Mouse (Mus musculus) forebrain, embryonic 12.5 days (tissue): ENCODE measurements at regions not wholly inside any gene's neighbourhood (a gene's known extent, or its start where the extent isn't known, plus 50 kb on each side); places are given as distances from the start of the nearest gene placed in this dataset.

Source experiments
- ATAC-seq: fragments of 200-750 bp; cut with Nextera tagmentation; 2 replicates; pipeline ENCODE4 v1.8.0; 2017; ENCODE audit warnings: moderate TSS enrichment; ENCODE audit not compliant: low FRiP score
- H3K27ac ChIP-seq: fragments of 300-500 bp; sonication (generic); 2 replicates; pipeline ENCODE4 v1.5.1; 2016; ENCODE audit warnings: mild to moderate bottlenecking
- H3K27me3 ChIP-seq: fragments of 300-500 bp; sonication (generic); 2 replicates; pipeline ENCODE4 v1.6.1; 2016; ENCODE audit warnings: mild to moderate bottlenecking
- H3K36me3 ChIP-seq: fragments of 300-500 bp; sonication (generic); replicated peaks from 2 replicates; pipeline ENCODE4 v1.6.1; 2016; ENCODE audit warnings: mild to moderate bottlenecking
- H3K4me1 ChIP-seq: fragments of 300-500 bp; sonication (generic); 2 replicates; pipeline ENCODE4 v1.6.1; 2016
- H3K4me2 ChIP-seq: fragments of 300-500 bp; sonication (generic); 2 replicates; pipeline ENCODE4 v1.6.1; 2016; ENCODE audit warnings: mild to moderate bottlenecking, moderate library complexity
- H3K4me3 ChIP-seq: fragments of 300-500 bp; sonication (generic); replicated peaks from 2 replicates; pipeline ENCODE4 v1.5.1; 2016; ENCODE audit warnings: mild to moderate bottlenecking
- H3K9ac ChIP-seq: fragments of 300-500 bp; sonication (generic); 2 replicates; pipeline ENCODE4 v1.6.1; 2016; ENCODE audit warnings: mild to moderate bottlenecking
- H3K9me3 ChIP-seq: fragments of 300-500 bp; sonication (generic); 2 replicates; pipeline ENCODE4 v1.6.1; 2016
- WGBS: fragments of 180-500 bp; shearing (Covaris S2); methylation state at CpG from one replicate; pipeline ENCODE4 v1.1.7; 2016; 5-methylcytosine and 5-hydroxymethylcytosine counted together

DNA sequence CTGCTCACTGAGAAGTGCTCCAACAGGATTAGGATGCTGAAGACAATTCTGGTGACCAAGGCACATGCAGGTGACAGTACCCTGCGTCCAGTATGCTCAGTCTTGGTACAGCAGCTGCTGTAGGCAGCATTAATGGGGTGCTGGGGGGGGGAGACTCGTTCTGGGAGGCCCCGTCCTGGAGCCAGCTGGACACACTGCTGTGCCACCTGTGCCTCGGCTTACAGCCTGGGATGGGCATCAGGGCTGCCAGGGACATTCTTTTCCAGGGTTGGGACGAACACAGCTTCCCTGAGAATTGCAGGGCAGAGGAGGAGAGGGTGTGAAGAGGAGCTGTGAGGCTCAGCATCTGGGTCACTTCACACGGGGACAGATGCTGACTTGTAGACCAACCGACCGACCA, 135.3 kb downstream of the Zfp36l2 start:
- Histone ChIP-seq H3K9me3 (0 out of 2 replicates have a peak, but pooled peaks cover under 1% of the 10 kb centered on the region), H3K36me3 (no peaks in the 10 kb centered on the region), H3K27ac (no peak overlapping the region), H3K4me2 (no peak overlapping the region), H3K4me1 (peaks cover 2% of the 10 kb centered on the region; the same call in 1 of the 2 replicates), H3K4me3 (no peak overlapping the region), H3K27me3 (no peaks in the 10 kb centered on the region), H3K9ac (no peak overlapping the region)
- ATAC-seq = no peak
- WGBS = 87% methylated on average over 8 of the region's 8 CpGs

DNA sequence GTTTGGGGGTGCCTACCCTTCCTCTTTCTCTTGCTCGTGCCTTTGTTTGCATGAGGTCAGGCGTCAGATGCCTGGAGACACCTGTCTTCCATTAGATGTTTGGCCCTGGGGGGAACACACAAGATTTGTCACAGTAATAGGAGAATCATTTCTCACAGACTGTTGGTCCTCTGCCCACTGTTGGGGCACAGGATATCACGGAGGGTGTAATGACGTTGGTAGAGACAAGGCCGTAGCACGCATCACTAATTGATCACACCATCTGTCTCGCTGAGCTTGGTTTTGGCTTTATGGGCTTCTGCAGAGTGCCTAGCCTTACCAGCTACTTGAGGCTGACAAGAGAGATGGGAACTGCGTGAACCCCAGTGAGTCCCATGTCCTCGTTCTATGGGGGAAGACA, 136.5 kb downstream of the Zfp36l2 start:
- H3K27ac ChIP-seq = no peak overlapping the region
- no peaks in the 10 kb centered on the region for H3K36me3 ChIP-seq
- 86% methylated on average over 9 of the region's 9 CpGs for WGBS
- H3K9me3 ChIP-seq = 0 out of 2 replicates have a peak, but pooled peaks cover 3% of the 10 kb centered on the region
- H3K4me1 ChIP-seq = no peaks in the 10 kb centered on the region
- no peaks in the 10 kb centered on the region for H3K27me3 ChIP-seq
- ATAC-seq = no peak
- H3K4me2 ChIP-seq = no peak overlapping the region
- H3K4me3 ChIP-seq = no peak overlapping the region
- no peak overlapping the region for H3K9ac ChIP-seq

DNA sequence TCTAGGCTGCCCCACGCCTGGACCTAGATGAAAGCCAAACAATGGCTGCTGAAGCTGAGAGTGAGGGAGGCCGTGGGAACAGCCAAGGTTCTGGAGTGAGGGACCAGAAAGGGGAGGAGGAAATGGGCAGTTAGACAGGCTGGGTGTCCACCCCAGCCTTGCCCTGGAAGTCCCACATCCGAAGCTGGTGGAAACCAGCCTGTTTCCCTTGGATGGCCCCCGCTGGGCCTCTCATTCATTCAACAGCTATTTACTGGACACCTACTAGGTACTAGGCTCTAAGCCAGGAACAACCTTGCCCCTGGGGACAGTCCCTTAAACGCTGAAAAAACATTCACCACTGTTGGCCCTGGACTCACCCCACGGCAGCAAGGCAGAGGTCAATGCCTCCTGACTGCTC, 139.2 kb downstream of the Zfp36l2 start:
- WGBS = 71% methylated on average over 6 of the region's 6 CpGs
- no peak overlapping the region for H3K9ac ChIP-seq
- peaks cover 10% of the 10 kb centered on the region; the same call in 1 of the 2 replicates for H3K4me1 ChIP-seq
- H3K27me3 ChIP-seq = no peaks in the 10 kb centered on the region
- 0 out of 2 replicates have a peak, but pooled peaks cover 3% of the 10 kb centered on the region for H3K9me3 ChIP-seq
- ATAC-seq = no peak
- no peak overlapping the region for H3K27ac ChIP-seq
- H3K36me3 ChIP-seq = no peaks in the 10 kb centered on the region
- H3K4me2 ChIP-seq = no peak overlapping the region
- no peak overlapping the region for H3K4me3 ChIP-seq

DNA sequence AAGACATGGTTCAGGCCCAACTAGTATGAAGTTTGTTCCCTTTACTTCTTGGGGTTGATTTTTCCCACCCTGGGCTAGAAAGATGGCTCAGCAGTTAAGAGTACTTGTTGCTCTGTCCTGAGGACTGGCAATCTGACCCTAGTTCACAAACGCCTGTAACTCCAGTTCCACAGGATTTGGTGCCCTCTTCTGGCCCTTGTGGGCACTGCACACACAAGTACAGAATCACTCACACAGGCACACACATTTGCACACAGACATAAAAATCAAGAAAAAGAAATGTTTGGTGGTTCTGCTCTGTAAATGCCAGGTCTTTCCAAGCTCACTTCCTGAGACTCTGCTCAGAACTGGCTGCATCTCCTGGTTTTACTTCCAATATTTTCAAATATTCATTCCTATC, 140.2 kb downstream of the Zfp36l2 start:
- no peak overlapping the region for H3K4me3 ChIP-seq
- H3K9ac ChIP-seq = no peak overlapping the region
- ATAC-seq = no peak
- no peaks in the 10 kb centered on the region for H3K27me3 ChIP-seq
- H3K9me3 ChIP-seq = 0 out of 2 replicates have a peak, but pooled peaks cover 3% of the 10 kb centered on the region
- no peak overlapping the region for H3K27ac ChIP-seq
- 76% methylated on average over 1 of the region's 1 CpGs for WGBS
- no peak overlapping the region for H3K4me2 ChIP-seq
- peaks cover 10% of the 10 kb centered on the region; the same call in 1 of the 2 replicates for H3K4me1 ChIP-seq
- H3K36me3 ChIP-seq = no peaks in the 10 kb centered on the region

DNA sequence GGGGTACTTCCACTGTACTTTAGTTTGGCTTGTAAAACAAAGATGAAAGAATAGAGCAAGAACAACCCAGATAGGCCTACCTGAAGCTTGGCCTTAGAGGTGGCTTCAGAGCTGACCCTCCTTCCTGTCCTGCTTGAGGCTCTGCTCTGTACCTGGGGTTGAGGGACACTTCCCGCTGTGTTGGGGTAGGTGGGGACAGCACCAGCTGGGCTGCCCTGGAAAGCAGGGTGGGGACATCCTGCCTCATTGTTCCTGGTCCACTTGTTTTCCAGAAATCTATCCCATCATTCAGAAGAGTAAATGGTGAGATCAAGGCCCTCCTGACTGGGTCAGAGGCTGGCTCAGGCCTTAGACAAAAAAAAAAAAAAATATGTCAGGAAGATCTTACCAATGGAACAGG, 141.9 kb downstream of the Zfp36l2 start:
- ATAC-seq = no peak
- H3K27me3 ChIP-seq = no peaks in the 10 kb centered on the region
- H3K9me3 ChIP-seq = 0 out of 2 replicates have a peak, but pooled peaks cover 6% of the 10 kb centered on the region
- no peak overlapping the region for H3K9ac ChIP-seq
- no peaks in the 10 kb centered on the region for H3K36me3 ChIP-seq
- no peak overlapping the region for H3K27ac ChIP-seq
- no peak overlapping the region for H3K4me2 ChIP-seq
- H3K4me3 ChIP-seq = no peak overlapping the region
- peaks cover 10% of the 10 kb centered on the region; the same call in 1 of the 2 replicates for H3K4me1 ChIP-seq
- 85% methylated on average over 1 of the region's 1 CpGs for WGBS

DNA sequence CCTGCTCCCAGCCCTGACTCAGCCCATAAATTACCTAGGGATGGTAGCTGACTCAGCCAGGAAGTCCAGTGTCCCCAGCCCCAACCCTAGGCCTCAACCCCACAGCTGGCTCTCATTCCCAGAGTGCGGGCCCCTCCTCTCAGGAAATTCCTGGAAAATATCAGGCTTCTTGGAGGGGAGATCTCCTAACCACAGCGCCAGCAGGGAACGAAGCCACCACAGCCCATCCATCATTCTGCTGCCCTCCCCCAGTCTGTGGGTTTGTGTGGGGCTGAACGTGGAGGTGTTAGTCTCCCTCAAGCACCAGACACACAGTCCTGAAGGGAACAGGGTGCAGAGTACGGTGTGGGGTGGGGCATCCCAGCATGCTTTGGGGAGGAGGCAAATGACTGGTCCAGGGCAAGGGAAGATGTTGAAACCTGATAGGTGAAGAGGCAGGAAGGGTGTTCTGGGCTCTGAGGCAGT, 143.2 kb downstream of the Zfp36l2 start:
- 79% methylated on average over 5 of the region's 5 CpGs for WGBS
- H3K4me2 ChIP-seq = no peak overlapping the region
- no peak overlapping the region for H3K27ac ChIP-seq
- H3K9me3 ChIP-seq = 0 out of 2 replicates have a peak, but pooled peaks cover 12% of the 10 kb centered on the region
- no peak for ATAC-seq
- no peaks in the 10 kb centered on the region for H3K27me3 ChIP-seq
- H3K36me3 ChIP-seq = no peaks in the 10 kb centered on the region
- no peak overlapping the region for H3K4me3 ChIP-seq
- H3K4me1 ChIP-seq = peaks cover 10% of the 10 kb centered on the region; the same call in 1 of the 2 replicates
- H3K9ac ChIP-seq = no peak overlapping the region

DNA sequence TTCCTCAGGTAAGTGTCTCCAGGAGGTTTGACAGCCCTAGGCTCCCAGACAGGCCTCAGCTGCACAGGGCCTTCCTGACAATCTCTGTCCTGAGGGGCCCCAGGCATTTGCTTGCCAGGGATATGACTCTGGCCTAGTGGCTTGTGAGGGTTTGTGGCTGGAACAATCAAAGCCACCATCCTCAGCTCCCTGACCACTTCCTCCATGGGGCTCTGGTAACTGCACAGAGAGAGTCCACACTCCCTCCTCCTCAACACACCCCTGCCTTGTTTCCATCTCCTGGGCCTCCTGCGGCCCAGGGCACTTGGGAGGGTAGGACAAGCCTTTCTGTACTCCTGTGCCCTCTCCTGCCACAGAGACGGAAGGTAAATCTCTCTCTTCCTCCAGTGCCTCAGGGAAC, 144.6 kb downstream of the Zfp36l2 start:
- H3K27ac ChIP-seq = no peak overlapping the region
- H3K4me3 ChIP-seq = no peak overlapping the region
- peaks cover 10% of the 10 kb centered on the region; the same call in 1 of the 2 replicates for H3K4me1 ChIP-seq
- no peaks in the 10 kb centered on the region for H3K36me3 ChIP-seq
- H3K27me3 ChIP-seq = no peaks in the 10 kb centered on the region
- no peak overlapping the region for H3K4me2 ChIP-seq
- 0 out of 2 replicates have a peak, but pooled peaks cover 13% of the 10 kb centered on the region for H3K9me3 ChIP-seq
- H3K9ac ChIP-seq = no peak overlapping the region
- ATAC-seq = no peak
- WGBS = 84% methylated on average over 2 of the region's 2 CpGs

DNA sequence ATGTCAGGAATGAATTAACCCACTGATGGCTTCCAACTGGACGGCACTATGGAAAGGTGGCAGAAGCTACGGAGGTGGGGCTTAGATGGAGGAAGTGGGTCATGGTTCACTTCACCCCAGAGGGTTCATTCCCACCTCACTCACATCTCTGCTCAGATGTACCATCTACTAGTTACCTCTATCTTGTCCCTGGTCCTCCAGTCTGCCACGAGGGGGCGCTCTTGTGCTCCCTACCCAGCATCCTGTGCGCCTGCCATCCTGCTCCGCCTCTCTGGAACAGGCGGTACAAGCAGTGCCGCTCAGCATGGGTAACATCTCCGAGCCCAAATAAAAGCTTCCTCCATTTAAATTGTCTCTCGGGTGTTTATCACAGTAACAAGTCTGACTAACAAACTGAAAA, 148.3 kb downstream of the Zfp36l2 start:
- Histone ChIP-seq H3K9ac (no peak overlapping the region), H3K4me2 (no peak overlapping the region), H3K27ac (no peak overlapping the region), H3K27me3 (no peaks in the 10 kb centered on the region), H3K36me3 (no peaks in the 10 kb centered on the region), H3K4me3 (no peak overlapping the region), H3K4me1 (peaks cover 9% of the 10 kb centered on the region; the same call in 1 of the 2 replicates), H3K9me3 (0 out of 2 replicates have a peak, but pooled peaks cover 10% of the 10 kb centered on the region)
- ATAC-seq = no peak
- WGBS = 76% methylated on average over 10 of the region's 10 CpGs

DNA sequence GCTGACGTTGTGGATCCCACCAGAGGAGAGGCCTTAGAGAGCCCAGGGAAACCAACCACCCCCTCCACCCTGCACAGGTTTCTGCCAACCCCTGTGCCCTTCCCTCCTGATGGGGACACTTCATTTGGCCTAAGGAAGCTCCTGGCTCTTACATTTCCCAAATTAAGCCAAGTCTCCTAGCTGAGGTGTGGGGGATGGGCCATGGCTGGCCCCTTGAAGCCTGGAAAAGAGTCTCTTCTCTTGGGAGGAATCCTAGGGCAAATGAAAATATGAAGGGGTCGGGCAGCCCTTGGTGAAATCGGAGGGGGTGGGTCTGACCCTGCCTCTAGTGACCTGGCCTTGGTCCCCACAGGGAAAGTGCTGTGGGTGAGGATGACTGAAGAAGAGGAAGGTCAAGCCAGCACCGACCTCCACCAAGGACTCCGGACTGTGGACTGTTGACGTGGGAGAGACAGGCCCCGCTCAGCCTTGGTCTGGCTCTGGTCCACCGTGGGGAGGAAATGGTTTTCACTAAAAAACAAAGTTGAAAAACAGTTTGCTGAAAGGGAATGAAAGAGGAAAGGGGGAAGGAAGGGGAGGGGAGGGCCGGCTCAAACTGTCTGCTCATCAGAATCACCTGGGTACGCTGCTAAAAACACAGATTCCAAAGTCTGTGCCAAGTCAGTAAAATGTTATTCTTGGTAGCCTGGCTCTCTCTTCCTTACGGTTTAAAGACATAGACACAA, 150.0 kb downstream of the Zfp36l2 start:
- no peak for ATAC-seq
- Histone ChIP-seq H3K27me3 (no peaks in the 10 kb centered on the region), H3K27ac (no peak overlapping the region), H3K36me3 (no peaks in the 10 kb centered on the region), H3K9ac (no peak overlapping the region), H3K9me3 (0 out of 2 replicates have a peak, but pooled peaks cover 10% of the 10 kb centered on the region), H3K4me3 (no peak overlapping the region), H3K4me2 (no peak overlapping the region), H3K4me1 (peaks cover 3% of the 10 kb centered on the region; the same call in 1 of the 2 replicates)
- WGBS = 77% methylated on average over 11 of the region's 11 CpGs

DNA sequence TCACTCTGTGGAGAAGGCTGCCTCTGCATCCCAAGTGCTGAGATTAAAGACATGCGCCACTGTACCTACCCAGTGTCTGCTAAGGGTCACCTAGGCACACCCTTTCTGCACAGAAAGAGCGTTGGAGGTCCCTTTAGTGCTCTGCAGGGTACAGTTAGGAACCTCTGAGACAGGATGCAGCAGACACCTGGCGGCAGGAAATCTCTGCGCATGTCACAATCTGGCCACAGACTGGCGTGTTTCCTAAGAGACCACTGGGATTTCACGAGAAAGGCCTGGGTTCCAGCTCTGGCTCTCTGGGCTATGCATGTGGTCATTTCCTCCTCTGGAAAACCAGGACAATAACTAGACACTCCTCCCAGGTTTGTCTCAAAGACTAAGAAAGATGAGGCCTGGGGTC, 151.7 kb downstream of the Zfp36l2 start:
- Histone ChIP-seq H3K4me2 (no peak overlapping the region), H3K4me3 (no peak overlapping the region), H3K9ac (no peak overlapping the region), H3K9me3 (0 out of 2 replicates have a peak, but pooled peaks cover 10% of the 10 kb centered on the region), H3K27me3 (no peaks in the 10 kb centered on the region), H3K36me3 (no peaks in the 10 kb centered on the region), H3K27ac (no peak overlapping the region), H3K4me1 (peaks cover 3% of the 10 kb centered on the region; the same call in 1 of the 2 replicates)
- no peak for ATAC-seq
- 89% methylated on average over 6 of the region's 6 CpGs for WGBS

DNA sequence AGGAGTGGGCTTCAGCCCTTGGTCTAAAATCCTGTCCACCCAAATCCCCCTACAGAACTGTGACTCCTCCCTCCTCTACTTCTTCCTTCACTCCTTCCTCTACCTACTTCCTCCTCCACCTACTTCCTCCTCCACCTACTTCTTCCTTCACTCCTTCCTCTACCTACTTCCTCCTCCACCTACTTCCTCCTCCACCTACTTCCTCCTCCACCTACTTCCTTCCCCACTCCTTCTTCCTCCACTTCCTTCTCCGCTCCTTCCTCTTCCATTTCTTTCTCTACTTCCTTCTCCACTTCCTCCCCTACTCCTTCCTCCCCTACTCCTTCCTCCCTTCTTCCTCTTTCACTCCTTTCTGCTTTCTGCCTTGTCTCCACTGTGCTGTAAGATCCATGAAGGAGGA, 152.9 kb downstream of the Zfp36l2 start:
- no peak overlapping the region for H3K27ac ChIP-seq
- H3K4me2 ChIP-seq = no peak overlapping the region
- H3K4me1 ChIP-seq = peaks cover 3% of the 10 kb centered on the region; the same call in 1 of the 2 replicates
- WGBS = 97% methylated on average over 1 of the region's 1 CpGs
- no peaks in the 10 kb centered on the region for H3K36me3 ChIP-seq
- H3K9me3 ChIP-seq = 0 out of 2 replicates have a peak, but pooled peaks cover 4% of the 10 kb centered on the region
- H3K9ac ChIP-seq = no peak overlapping the region
- peaks cover 2% of the 10 kb centered on the region; the same call in 1 of the 2 replicates for H3K27me3 ChIP-seq
- no peak for ATAC-seq
- no peak overlapping the region for H3K4me3 ChIP-seq

DNA sequence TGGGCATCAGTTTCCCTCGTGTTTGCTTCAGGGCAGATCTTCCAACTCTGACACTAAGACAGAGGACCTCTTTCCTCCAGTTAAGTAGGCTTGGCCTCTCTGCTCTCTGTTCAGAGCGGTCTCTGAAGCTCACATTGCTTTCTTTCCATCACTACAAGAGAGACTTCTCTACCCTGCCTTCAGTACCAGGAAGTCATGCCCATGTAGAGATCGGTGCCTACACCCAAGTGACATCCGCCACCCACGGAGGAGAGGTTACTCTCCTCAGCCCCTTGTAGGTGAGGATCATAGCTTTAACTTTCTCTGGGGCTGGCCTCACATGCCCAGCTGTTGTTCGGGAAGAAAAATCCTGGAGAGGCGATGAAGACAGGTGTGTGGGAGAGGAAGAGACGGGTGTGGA, 155.3 kb downstream of the Zfp36l2 start:
- no peaks in the 10 kb centered on the region for H3K9me3 ChIP-seq
- H3K27me3 ChIP-seq = peaks cover 8% of the 10 kb centered on the region; the same call in 1 of the 2 replicates
- no peaks in the 10 kb centered on the region for H3K36me3 ChIP-seq
- no peak overlapping the region for H3K9ac ChIP-seq
- H3K27ac ChIP-seq = no peak overlapping the region
- no peak for ATAC-seq
- H3K4me3 ChIP-seq = no peak overlapping the region
- H3K4me1 ChIP-seq = peaks cover 15% of the 10 kb centered on the region
- WGBS = 91% methylated on average over 8 of the region's 8 CpGs
- H3K4me2 ChIP-seq = no peak overlapping the region
